Mouse (Mus musculus) MEL (cell line): Measurements from ENCODE around the gene Slc23a2. TPM values are rescaled to one million over a fixed set of nuclear protein-coding genes. Genes with fewer than 3 reads are reported as not detected.

Experiments
- DNase-seq: peaks from one replicate; pipeline ENCODE4 v3.0.0; 2011; ENCODE audit warnings: low read depth, low spot score
- H3K27ac ChIP-seq: 2 replicates; pipeline ENCODE4 v1.5.1; 2012; ENCODE audit warnings: low read depth, mild to moderate bottlenecking, control low read depth, low read length, moderate library complexity; ENCODE audit not compliant: control insufficient read depth
- H3K27me3 ChIP-seq, 2 experiments: fragments of 150-350 bp in 1 of 2; sonication (generic) in 1 of 2; 2 replicates each; pipeline ENCODE4 v1.6.1; 2012; ENCODE audit warnings: low read length in 2 of 2, mild to moderate bottlenecking in 2 of 2, improper control_type of control experiment in 1 of 2, moderate library complexity in 1 of 2; ENCODE audit not compliant: insufficient read depth in 2 of 2, control insufficient read depth in 1 of 2
- H3K36me3 ChIP-seq, 2 experiments: 2 replicates each; pipeline ENCODE4 v1.6.1; 2012 to 2014; ENCODE audit warnings: low read length in 2 of 2, improper control_type of control experiment in 1 of 2, inconsistent platforms in 1 of 2, mild to moderate bottlenecking in 1 of 2; ENCODE audit not compliant: insufficient read depth in 2 of 2, control insufficient read depth in 1 of 2
- H3K4me1 ChIP-seq, 2 experiments: fragments of 150-350 bp in 1 of 2; sonication (generic) in 1 of 2; 2 replicates each; pipeline ENCODE4 v1.6.1; 2012; ENCODE audit warnings: low read length in 2 of 2, improper control_type of control experiment in 1 of 2, mild to moderate bottlenecking in 1 of 2; ENCODE audit not compliant: insufficient read depth in 2 of 2, control insufficient read depth in 1 of 2
- H3K4me3 ChIP-seq, 2 experiments: fragments of 150-350 bp in 1 of 2; sonication (generic) in 1 of 2; 2 replicates each; pipeline ENCODE4 v1.5.1; 2012; ENCODE audit warnings: low read depth in 2 of 2, low read length in 2 of 2, mild to moderate bottlenecking in 2 of 2, moderate library complexity in 2 of 2, control low read depth in 1 of 2, improper control_type of control experiment in 1 of 2; ENCODE audit not compliant: control insufficient read depth in 1 of 2, insufficient read depth in 1 of 2
- H3K79me2 ChIP-seq: 2 replicates; pipeline ENCODE4 v1.6.1; 2012; ENCODE audit warnings: mild to moderate bottlenecking, low read length, moderate library complexity; ENCODE audit not compliant: control insufficient read depth, poor library complexity, insufficient read depth
- H3K9ac ChIP-seq: 2 replicates; pipeline ENCODE4 v1.6.1; 2012; ENCODE audit warnings: low read depth, mild to moderate bottlenecking, control low read depth, low read length, moderate library complexity; ENCODE audit not compliant: control insufficient read depth, poor library complexity, severe bottlenecking
- H3K9me3 ChIP-seq: fragments of 150-350 bp; sonication (generic); replicated peaks from 2 replicates; pipeline ENCODE4 v1.6.1; 2012; ENCODE audit warnings: mild to moderate bottlenecking, low read length, improper control_type of control experiment, moderate library complexity; ENCODE audit not compliant: insufficient read depth
- CHD1 ChIP-seq: IDR thresholded peaks from 2 replicates; pipeline ENCODE4 v1.6.1; 2012; ENCODE audit warnings: low read depth, mild to moderate bottlenecking, inconsistent platforms, low read length, improper control_type of control experiment
- CHD2 ChIP-seq: IDR thresholded peaks from 2 replicates; pipeline ENCODE4 v1.6.1; 2011; ENCODE audit warnings: low read length, improper control_type of control experiment
- CTCF ChIP-seq, 3 experiments: IDR thresholded peaks in 2 of 3; conservative IDR thresholded peaks in 1 of 3; 2 replicates each; pipeline ENCODE4 v1.5.1; 2011 to 2012; ENCODE audit warnings: low read length in 3 of 3, low read depth in 2 of 3, mild to moderate bottlenecking in 2 of 3, improper control_type of control experiment in 1 of 3, inconsistent platforms in 1 of 3, mixed read lengths in 1 of 3, moderate library complexity in 1 of 3; ENCODE audit not compliant: control insufficient read depth in 1 of 3, insufficient read depth in 1 of 3, poor library complexity in 1 of 3, severe bottlenecking in 1 of 3
- E2F4 ChIP-seq: IDR thresholded peaks from 2 replicates; pipeline ENCODE4 v1.6.1; 2011; ENCODE audit warnings: low read depth, low read length, improper control_type of control experiment, borderline replicate concordance
- ETS1 ChIP-seq: IDR thresholded peaks from 2 replicates; pipeline ENCODE4 v1.6.1; 2012; ENCODE audit warnings: low read depth, mild to moderate bottlenecking, inconsistent platforms, low read length, improper control_type of control experiment, moderate library complexity
- GABPA ChIP-seq: IDR thresholded peaks from 2 replicates; pipeline ENCODE4 v1.6.1; 2012; ENCODE audit warnings: low read depth, mild to moderate bottlenecking, inconsistent platforms, low read length, improper control_type of control experiment, moderate library complexity
- GATA1 ChIP-seq: IDR thresholded peaks from 2 replicates; pipeline ENCODE4 v1.6.1; 2011; ENCODE audit warnings: low read depth, low read length, improper control_type of control experiment
- HCFC1 ChIP-seq: IDR thresholded peaks from 2 replicates; pipeline ENCODE4 v1.6.1; 2012; ENCODE audit warnings: low read depth, mild to moderate bottlenecking, inconsistent platforms, low read length, improper control_type of control experiment, moderate library complexity
- JUND ChIP-seq: IDR thresholded peaks from 2 replicates; pipeline ENCODE4 v1.6.1; 2011; ENCODE audit warnings: low read depth, mild to moderate bottlenecking, improper control_type of control experiment, low read length
- KAT2A ChIP-seq: conservative IDR thresholded peaks from 2 replicates; pipeline ENCODE4 v1.6.1; 2012; ENCODE audit warnings: low read depth, low read length, improper control_type of control experiment, inconsistent platforms
- MAX ChIP-seq: IDR thresholded peaks from 2 replicates; pipeline ENCODE4 v1.6.1; 2011; ENCODE audit warnings: low read length, improper control_type of control experiment
- MXI1 ChIP-seq: IDR thresholded peaks from 2 replicates; pipeline ENCODE4 v1.6.1; 2011; ENCODE audit warnings: mild to moderate bottlenecking, low read depth, low read length, improper control_type of control experiment
- MYB ChIP-seq: IDR thresholded peaks from 2 replicates; pipeline ENCODE4 v1.6.1; 2011; ENCODE audit warnings: mild to moderate bottlenecking, low read depth, low read length, improper control_type of control experiment
- MYC ChIP-seq: IDR thresholded peaks from 2 replicates; pipeline ENCODE4 v1.6.1; 2011; ENCODE audit warnings: low read depth, mild to moderate bottlenecking, low read length, improper control_type of control experiment, moderate library complexity
- NRF1 ChIP-seq: IDR thresholded peaks from 2 replicates; pipeline ENCODE4 v1.6.1; 2014; ENCODE audit warnings: low read depth, mild to moderate bottlenecking, inconsistent platforms, low read length, improper control_type of control experiment, moderate library complexity; ENCODE audit not compliant: poor library complexity, insufficient read depth, severe bottlenecking
- POLR2A ChIP-seq, 2 experiments: IDR thresholded peaks; 2 replicates each; pipeline ENCODE4 v1.6.1; 2011 to 2012; ENCODE audit warnings: low read length in 2 of 2, mild to moderate bottlenecking in 2 of 2, control low read depth in 1 of 2, improper control_type of control experiment in 1 of 2, low read depth in 1 of 2, moderate library complexity in 1 of 2; ENCODE audit not compliant: control insufficient read depth in 1 of 2, insufficient read depth in 1 of 2, poor library complexity in 1 of 2
- POLR2AphosphoS5 ChIP-seq: IDR thresholded peaks from 2 replicates; pipeline ENCODE4 v1.6.1; 2012; ENCODE audit warnings: low read depth, borderline replicate concordance, mild to moderate bottlenecking, inconsistent platforms, low read length, moderate library complexity, mixed read lengths
- RAD21 ChIP-seq: IDR thresholded peaks from 2 replicates; pipeline ENCODE4 v1.6.1; 2011; ENCODE audit warnings: mild to moderate bottlenecking, low read depth, low read length, improper control_type of control experiment
- SIN3A ChIP-seq: IDR thresholded peaks from 2 replicates; pipeline ENCODE4 v1.6.1; 2012; ENCODE audit warnings: low read length, improper control_type of control experiment, inconsistent platforms
- SMC3 ChIP-seq: IDR thresholded peaks from 2 replicates; pipeline ENCODE4 v1.6.1; 2011; ENCODE audit warnings: low read depth, low read length, improper control_type of control experiment
- TAL1 ChIP-seq: IDR thresholded peaks from 2 replicates; pipeline ENCODE4 v1.6.1; 2012; ENCODE audit warnings: mild to moderate bottlenecking, inconsistent platforms, low read length, moderate library complexity, mixed read lengths
- TBP ChIP-seq: IDR thresholded peaks from 2 replicates; pipeline ENCODE4 v1.8.0; 2011; ENCODE audit warnings: low read depth, low read length, improper control_type of control experiment
- TCF12 ChIP-seq: IDR thresholded peaks from 2 replicates; pipeline ENCODE4 v1.6.1; 2014; ENCODE audit warnings: low read depth, mild to moderate bottlenecking, inconsistent platforms, low read length, improper control_type of control experiment, moderate library complexity
- USF1 ChIP-seq: IDR thresholded peaks from 2 replicates; pipeline ENCODE4 v1.6.1; 2014; ENCODE audit warnings: low read depth, mild to moderate bottlenecking, inconsistent platforms, low read length, improper control_type of control experiment, moderate library complexity
- ZKSCAN1 ChIP-seq: IDR thresholded peaks from 2 replicates; pipeline ENCODE4 v1.6.1; 2012; ENCODE audit warnings: low read depth, mild to moderate bottlenecking, inconsistent platforms, low read length, improper control_type of control experiment, moderate library complexity
- ZMIZ1 ChIP-seq: IDR thresholded peaks from 2 replicates; pipeline ENCODE4 v1.6.1; 2012; ENCODE audit warnings: low read depth, mild to moderate bottlenecking, inconsistent platforms, low read length, improper control_type of control experiment, moderate library complexity
- polyA plus RNA-seq, 2 experiments: library from polyadenylated mRNA; stranded (reverse) in 1 of 2; unstranded in 1 of 2; fragments of >175 nt in 1 of 2; fragments of >200 nt in 1 of 2; gene quantifications; 2 replicates each; pipeline versions ENCODE4 v1.2.1 to v1.2.4; 2012; ENCODE audit warnings: low replicate concordance in 2 of 2, low read depth in 1 of 2; ENCODE audit not compliant: insufficient read length in 2 of 2, insufficient read depth in 1 of 2, missing spikeins in 1 of 2
- total RNA-seq: library from RNA; depleted of rRNA; stranded (reverse); fragments of 300-350 nt; gene quantifications from 2 replicates; pipeline ENCODE4 v1.2.3, GENCODE M21; 2012

Gene Slc23a2
- total and polyA plus RNA-seq, 3 experiments: 7.9 to 10.3 TPM; not detected in 1

GRCm38 (mm10) chr2:132039894-132040293, 105.0 kb downstream of the Slc23a2 start:
- peaks cover 7 to 15% of the 10 kb centered on the region in 2 experiments for H3K4me1 ChIP-seq
- H3K27ac ChIP-seq: no peak overlapping the region
- peaks cover 0 to under 1% of the 10 kb centered on the region in 2 experiments; a peak in 1 of 4 replicates for H3K27me3 ChIP-seq
- H3K36me3 ChIP-seq: peaks cover 0 to 12% of the 10 kb centered on the region in 2 experiments; a peak in 2 of 4 replicates
- no peak overlapping the region for H3K9ac ChIP-seq
- H3K4me3 ChIP-seq: no peak overlapping the region; a peak in 1 of 4 replicates
- peak; percentile 67 for DNase-seq
- TF ChIP-seq ZKSCAN1: no peak
- TF ChIP-seq POLR2AphosphoS5: no peak
- no peak for TF ChIP-seq SIN3A
- no peak for TF ChIP-seq RAD21
- no peak for TF ChIP-seq POLR2A (IDR thresholded peaks at IDR 0.05; ENCODE audit: control insufficient read depth in 1 of 2, insufficient read depth in 1 of 2, low read depth in 1 of 2, low read length in 2 of 2, poor library complexity in 1 of 2)
- no peak for TF ChIP-seq CHD2
- TF ChIP-seq KAT2A: no peak
- no peak for TF ChIP-seq HCFC1
- TF ChIP-seq E2F4: no peak
- no peak for TF ChIP-seq GATA1
- TF ChIP-seq MYB: no peak
- no peak for TF ChIP-seq NRF1
- no peak for TF ChIP-seq SMC3
- no peak for TF ChIP-seq CHD1
- TF ChIP-seq, all 39 proteins: peak for 0
- Histone ChIP-seq H3K79me2 (no peaks in the 10 kb centered on the region), H3K9me3 (no peaks in the 10 kb centered on the region)

- TF ChIP-seq MYC (no peak), SIN3A (no peak), ETS1 (no peak), SMC3 (no peak), TBP (no peak)
- no peak for DNase-seq
- Histone ChIP-seq H3K4me3 (no peak overlapping the region), H3K9ac (no peak overlapping the region), H3K4me1 (peaks cover 9 to 26% of the 10 kb centered on the region in 2 experiments), H3K36me3 (peaks cover 0 to 15% of the 10 kb centered on the region in 2 experiments; a peak in 2 of 4 replicates), H3K9me3 (no peaks in the 10 kb centered on the region), H3K27ac (peak overlapping the region; percentile 89; the same call in 1 of the 2 replicates), H3K79me2 (no peaks in the 10 kb centered on the region), H3K27me3 (no peaks in the 10 kb centered on the region)
Measured at GRCm38 (mm10) chr2:132036326-132036725, 108.6 kb downstream of the Slc23a2 start.

GRCm38 (mm10) chr2:132035470-132035835, 109.5 kb downstream of the Slc23a2 start:
- Histone ChIP-seq H3K9me3 (no peaks in the 10 kb centered on the region), H3K4me1 (peaks cover 9 to 24% of the 10 kb centered on the region in 2 experiments), H3K79me2 (no peaks in the 10 kb centered on the region), H3K27ac (peak overlapping the region; percentile 89), H3K9ac (peak overlapping the region; percentile 58), H3K27me3 (no peaks in the 10 kb centered on the region), H3K4me3 (peak overlapping the region in 1 of 2 experiments; percentile 19; a peak in 3 of 4 replicates), H3K36me3 (peaks cover 0 to 12% of the 10 kb centered on the region in 2 experiments; a peak in 2 of 4 replicates)
- peak; percentile 86 for DNase-seq
- TF ChIP-seq SIN3A (0 out of 2 replicates have a peak, but pooled peaks have one; percentile 53), CHD1 (no peak), TBP (peak; percentile 66), KAT2A (no peak), POLR2AphosphoS5 (no peak), MAX (no peak), RAD21 (no peak), CTCF (IDR thresholded peaks at IDR 0.05 in 2 of 3, conservative IDR thresholded peaks at IDR 0.05 in 1 of 3; ENCODE audit: control insufficient read depth in 1 of 3, insufficient read depth in 1 of 3, low read depth in 2 of 3, low read length in 3 of 3, poor library complexity in 1 of 3, severe bottlenecking in 1 of 3) (no peak), HCFC1 (peak; percentile 49; the same call in 1 of the 2 replicates), MYB (no peak), USF1 (no peak), MYC (no peak), NRF1 (no peak), TCF12 (no peak), JUND (no peak), ZMIZ1 (no peak), TAL1 (no peak), GABPA (no peak), ETS1 (no peak), MXI1 (no peak)
